Mouse (Mus musculus) neural tube, embryonic 12.5 days (tissue): ENCODE measurements around the gene Fbxl12. TPM values are rescaled to one million over a fixed set of nuclear protein-coding genes. Genes with fewer than 3 reads are reported as not detected.
"Not testable (repeated sequence)": the region's sequence is repeated elsewhere in the genome, so short reads cannot be mapped to it uniquely, and the experiment has no call there.

Experiments
- ATAC-seq: fragments of 200-750 bp; cut with Nextera tagmentation; 2 replicates; pipeline ENCODE4 v1.8.0; 2017; ENCODE audit warnings: low read depth, mild to moderate bottlenecking, moderate TSS enrichment, moderate library complexity; ENCODE audit not compliant: low FRiP score
- H3K27ac ChIP-seq: fragments of 300-500 bp; sonication (generic); 2 replicates; pipeline ENCODE4 v1.5.1; 2016
- H3K27me3 ChIP-seq: fragments of 300-500 bp; sonication (generic); replicated peaks from 2 replicates; pipeline ENCODE4 v1.6.1; 2016; ENCODE audit warnings: mild to moderate bottlenecking
- H3K36me3 ChIP-seq: fragments of 300-500 bp; sonication (generic); 2 replicates; pipeline ENCODE4 v1.6.1; 2016; ENCODE audit warnings: mild to moderate bottlenecking
- H3K4me1 ChIP-seq: fragments of 300-500 bp; sonication (generic); 2 replicates; pipeline ENCODE4 v1.6.1; 2016
- H3K4me2 ChIP-seq: fragments of 300-500 bp; sonication (generic); replicated peaks from 2 replicates; pipeline ENCODE4 v1.6.1; 2016; ENCODE audit warnings: mild to moderate bottlenecking
- H3K4me3 ChIP-seq: fragments of 300-500 bp; sonication (generic); 2 replicates; pipeline ENCODE4 v1.5.1; 2016
- H3K9ac ChIP-seq: fragments of 300-500 bp; sonication (generic); 2 replicates; pipeline ENCODE4 v1.6.1; 2016; ENCODE audit warnings: mild to moderate bottlenecking
- H3K9me3 ChIP-seq: fragments of 300-500 bp; sonication (generic); 2 replicates; pipeline ENCODE4 v1.6.1; 2016; ENCODE audit warnings: mild to moderate bottlenecking
- WGBS: fragments of 180-500 bp; shearing (Covaris S2); methylation state at CpG from one replicate; pipeline ENCODE4 v1.1.7; 2016; 5-methylcytosine and 5-hydroxymethylcytosine counted together
- polyA plus RNA-seq: library from polyadenylated mRNA; unstranded; fragments of >200 nt; fragmentation: Nextera tagmentation; extraction: Ambion mirVana; gene quantifications from 2 replicates; pipeline ENCODE4 v1.2.1, GENCODE M21; 2016

The Fbxl12 gene
- 19.4 and 19.9 TPM in 2 replicates for polyA plus RNA-seq

GRCm38 (mm10) chr9:20644360-20645081, at the start of gene Fbxl12:
Gene Fbxl12 (minus strand): TSS chr9:20644767.
- Histone ChIP-seq H3K9ac (peak within 1 kb of the TSS; percentile 72), H3K36me3 (peaks cover 30% of the 10 kb centered on the region), H3K27ac (peak within 1 kb of the TSS; percentile 51; the same call in 1 of the 2 replicates), H3K27me3 (no peaks in the 10 kb centered on the region), H3K4me1 (peaks cover 31% of the 10 kb centered on the region), H3K4me3 (peak within 1 kb of the TSS; percentile 76), H3K9me3 (no peaks in the 10 kb centered on the region), H3K4me2 (peak within 1 kb of the TSS; percentile 92)
- no peak for ATAC-seq
- under 1% methylated on average over 43 of the region's 43 CpGs for WGBS

- Histone ChIP-seq H3K4me1 (peaks cover 47% of the 10 kb centered on the region), H3K36me3 (no peaks in the 10 kb centered on the region), H3K27me3 (no peaks in the 10 kb centered on the region), H3K27ac (no peak overlapping the region), H3K4me3 (no peak overlapping the region), H3K4me2 (no peak overlapping the region), H3K9me3 (no peaks in the 10 kb centered on the region), H3K9ac (no peak overlapping the region)
- no peak for ATAC-seq
- WGBS: 88% methylated on average over 3 of the region's 3 CpGs
These were observed 48.3 kb upstream of the Fbxl12 start for GRCm38 (mm10) chr9:20692863-20693262.

- H3K4me1 ChIP-seq: peaks cover 27% of the 10 kb centered on the region
- not testable (repeated sequence) for ATAC-seq
These were observed 45.9 kb upstream of the Fbxl12 start for GRCm38 (mm10) chr9:20690449-20690848.

GRCm38 (mm10) chr9:20689913-20690312, 45.3 kb upstream of the Fbxl12 start:
- ATAC-seq: peak; percentile 60
- H3K36me3 ChIP-seq: no peaks in the 10 kb centered on the region
- H3K27me3 ChIP-seq: no peaks in the 10 kb centered on the region
- H3K4me1 ChIP-seq: peaks cover 22% of the 10 kb centered on the region
- H3K9me3 ChIP-seq: no peaks in the 10 kb centered on the region
- H3K9ac ChIP-seq: no peak overlapping the region
- H3K4me2 ChIP-seq: peak overlapping the region; percentile 27
- 1% methylated on average over 4 of the region's 4 CpGs for WGBS
- H3K4me3 ChIP-seq: no peak overlapping the region
- H3K27ac ChIP-seq: peak overlapping the region; percentile 68

More at GRCm38 (mm10) chr9:20690449-20690848, 45.9 kb upstream of the Fbxl12 start:
- H3K27ac ChIP-seq, H3K9me3 ChIP-seq, H3K27me3 ChIP-seq, H3K4me2 ChIP-seq, H3K9ac ChIP-seq, H3K36me3 ChIP-seq, H3K4me3 ChIP-seq: not testable (repeated sequence)
- 85% methylated on average over 2 of the region's 2 CpGs for WGBS

- H3K36me3 ChIP-seq: no peaks in the 10 kb centered on the region
- 50% methylated on average over 1 of the region's 1 CpGs for WGBS
- peak overlapping the region; percentile 68 for H3K27ac ChIP-seq
- H3K9me3 ChIP-seq: no peaks in the 10 kb centered on the region
- H3K27me3 ChIP-seq: no peaks in the 10 kb centered on the region
- H3K9ac ChIP-seq: no peak overlapping the region
- no peak overlapping the region for H3K4me3 ChIP-seq
- peak overlapping the region; percentile 27; the same call in 1 of the 2 replicates for H3K4me2 ChIP-seq
- ATAC-seq: 0 out of 2 replicates have a peak, but pooled peaks have one; percentile 23
- peaks cover 17% of the 10 kb centered on the region for H3K4me1 ChIP-seq
These were observed 44.8 kb upstream of the Fbxl12 start for GRCm38 (mm10) chr9:20689403-20689802.

- H3K36me3 ChIP-seq: no peaks in the 10 kb centered on the region
- no peaks in the 10 kb centered on the region for H3K27me3 ChIP-seq
- no peaks in the 10 kb centered on the region for H3K9me3 ChIP-seq
- 57% methylated on average over 17 of the region's 17 CpGs for WGBS
- H3K4me1 ChIP-seq: peaks cover 10% of the 10 kb centered on the region
- ATAC-seq: no peak
- no peak overlapping the region for H3K4me3 ChIP-seq
- no peak overlapping the region for H3K27ac ChIP-seq
- H3K9ac ChIP-seq: no peak overlapping the region
- H3K4me2 ChIP-seq: no peak overlapping the region
These were observed 40.7 kb upstream of the Fbxl12 start for GRCm38 (mm10) chr9:20685081-20685861.

- Histone ChIP-seq H3K9me3 (no peaks in the 10 kb centered on the region), H3K27me3 (no peaks in the 10 kb centered on the region), H3K9ac (no peak overlapping the region), H3K27ac (no peak overlapping the region), H3K4me3 (no peak overlapping the region), H3K4me2 (no peak overlapping the region), H3K36me3 (no peaks in the 10 kb centered on the region), H3K4me1 (no peaks in the 10 kb centered on the region)
- WGBS: 76% methylated on average over 2 of the region's 2 CpGs
- no peak for ATAC-seq
These were observed 37.8 kb upstream of the Fbxl12 start for GRCm38 (mm10) chr9:20682389-20682722.

- Histone ChIP-seq H3K4me1 (no peaks in the 10 kb centered on the region), H3K9ac (no peak overlapping the region), H3K27me3 (no peaks in the 10 kb centered on the region), H3K27ac (no peak overlapping the region), H3K36me3 (no peaks in the 10 kb centered on the region), H3K4me2 (no peak overlapping the region), H3K4me3 (no peak overlapping the region), H3K9me3 (no peaks in the 10 kb centered on the region)
- peak; percentile 66; the same call in 1 of the 2 replicates for ATAC-seq
- WGBS: 50% methylated on average over 7 of the region's 7 CpGs
These were observed 37.2 kb upstream of the Fbxl12 start for GRCm38 (mm10) chr9:20681546-20682388.

GRCm38 (mm10) chr9:20680378-20680958, 35.9 kb upstream of the Fbxl12 start:
- Histone ChIP-seq H3K36me3 (no peaks in the 10 kb centered on the region), H3K27me3 (no peaks in the 10 kb centered on the region), H3K9ac (no peak overlapping the region), H3K9me3 (no peaks in the 10 kb centered on the region), H3K27ac (no peak overlapping the region), H3K4me1 (no peaks in the 10 kb centered on the region), H3K4me2 (no peak overlapping the region), H3K4me3 (no peak overlapping the region)
- 66% methylated on average over 9 of the region's 9 CpGs for WGBS
- ATAC-seq: no peak

GRCm38 (mm10) chr9:20677892-20678291, 33.3 kb upstream of the Fbxl12 start:
- Histone ChIP-seq H3K4me2 (no peak overlapping the region), H3K9ac (no peak overlapping the region), H3K36me3 (peaks cover 3% of the 10 kb centered on the region; the same call in 1 of the 2 replicates), H3K4me3 (no peak overlapping the region), H3K27me3 (no peaks in the 10 kb centered on the region), H3K4me1 (no peaks in the 10 kb centered on the region), H3K27ac (no peak overlapping the region), H3K9me3 (no peaks in the 10 kb centered on the region)
- 94% methylated on average over 12 of the region's 12 CpGs for WGBS
- ATAC-seq: no peak

- no peak overlapping the region for H3K27ac ChIP-seq
- H3K27me3 ChIP-seq: no peaks in the 10 kb centered on the region
- peaks cover 10% of the 10 kb centered on the region; the same call in 1 of the 2 replicates for H3K36me3 ChIP-seq
- 89% methylated on average over 16 of the region's 16 CpGs for WGBS
- no peak for ATAC-seq
- no peak overlapping the region for H3K4me2 ChIP-seq
- no peak overlapping the region for H3K4me3 ChIP-seq
- H3K9me3 ChIP-seq: no peaks in the 10 kb centered on the region
- H3K4me1 ChIP-seq: no peaks in the 10 kb centered on the region
- H3K9ac ChIP-seq: no peak overlapping the region
These were observed 27.5 kb upstream of the Fbxl12 start for GRCm38 (mm10) chr9:20672047-20672446.
